Mouse (Mus musculus): ENCODE measurements around the gene E330017A01Rik. TPM values are rescaled to one million over a fixed set of nuclear protein-coding genes. Genes with fewer than 3 reads are reported as not detected.

E330017A01Rik gene
- polyA plus RNA-seq, 1 experiment from 2014 or later: not detected

- Histone ChIP-seq H3K27me3 (ENCODE audit: control insufficient read depth, insufficient read depth, low read length) (no peaks in the 10 kb centered on the region), H3K4me3 (ENCODE audit: low read depth, low read length) (no peak overlapping the region), H3K9ac (ENCODE audit: low read length) (no peak overlapping the region), H3K27ac (replicated peaks; ENCODE audit: low read depth, low read length) (no peak overlapping the region), H3K9me3 (ENCODE audit: control insufficient read depth, low read length) (no peaks in the 10 kb centered on the region), H3K4me2 (ENCODE audit: low read depth, severe bottlenecking) (no peak overlapping the region), H3K36me3 (ENCODE audit: control insufficient read depth, insufficient read depth, low read length) (no peaks in the 10 kb centered on the region), H3K4me1 (ENCODE audit: control insufficient read depth, insufficient read depth, low read length) (no peaks in the 10 kb centered on the region)
- DNase-seq (ENCODE audit: low spot score) (no peak), ATAC-seq (ENCODE audit: insufficient number of reproducible peaks, low FRiP score, low TSS enrichment, low read depth) (no peak)
- 91% methylated on average over 2 of the region's 2 CpGs for WGBS
Measured at GRCm38 (mm10) chr16:58603831-58604230, 34.7 kb downstream of the E330017A01Rik start.

- Histone ChIP-seq H3K4me2 (ENCODE audit: low read depth, severe bottlenecking) (no peak overlapping the region), H3K27ac (replicated peaks; ENCODE audit: low read depth, low read length) (no peak overlapping the region), H3K4me3 (ENCODE audit: low read depth, low read length) (no peak overlapping the region), H3K36me3 (ENCODE audit: control insufficient read depth, insufficient read depth, low read length) (no peaks in the 10 kb centered on the region), H3K4me1 (ENCODE audit: control insufficient read depth, insufficient read depth, low read length) (no peaks in the 10 kb centered on the region), H3K9me3 (ENCODE audit: control insufficient read depth, low read length) (no peaks in the 10 kb centered on the region), H3K9ac (ENCODE audit: low read length) (no peak overlapping the region), H3K27me3 (ENCODE audit: control insufficient read depth, insufficient read depth, low read length) (no peaks in the 10 kb centered on the region)
- ATAC-seq (ENCODE audit: insufficient number of reproducible peaks, low FRiP score, low TSS enrichment, low read depth): no peak
- 93% methylated on average over 6 of the region's 6 CpGs for WGBS
- DNase-seq (ENCODE audit: low spot score): no peak
Measured at GRCm38 (mm10) chr16:58600846-58601245, 37.7 kb downstream of the E330017A01Rik start.

- WGBS: 79% methylated on average over 3 of the region's 3 CpGs
- H3K9me3 ChIP-seq (ENCODE audit: control insufficient read depth, low read length): no peaks in the 10 kb centered on the region
- no peak for ATAC-seq (ENCODE audit: insufficient number of reproducible peaks, low FRiP score, low TSS enrichment, low read depth)
- H3K27me3 ChIP-seq (ENCODE audit: control insufficient read depth, insufficient read depth, low read length): no peaks in the 10 kb centered on the region
- no peak for DNase-seq (ENCODE audit: low spot score)
- no peak overlapping the region for H3K27ac ChIP-seq (replicated peaks; ENCODE audit: low read depth, low read length)
- H3K9ac ChIP-seq (ENCODE audit: low read length): no peak overlapping the region
- H3K4me1 ChIP-seq (ENCODE audit: control insufficient read depth, insufficient read depth, low read length): no peaks in the 10 kb centered on the region
- H3K36me3 ChIP-seq (ENCODE audit: control insufficient read depth, insufficient read depth, low read length): no peaks in the 10 kb centered on the region
- H3K4me3 ChIP-seq (ENCODE audit: low read depth, low read length): no peak overlapping the region
- no peak overlapping the region for H3K4me2 ChIP-seq (ENCODE audit: low read depth, severe bottlenecking)
Measured at GRCm38 (mm10) chr16:58591299-58591698, 47.2 kb downstream of the E330017A01Rik start.

- no peaks in the 10 kb centered on the region for H3K27me3 ChIP-seq (ENCODE audit: control insufficient read depth, insufficient read depth, low read length)
- H3K27ac ChIP-seq (replicated peaks; ENCODE audit: low read depth, low read length): no peak overlapping the region
- no peaks in the 10 kb centered on the region for H3K36me3 ChIP-seq (ENCODE audit: control insufficient read depth, insufficient read depth, low read length)
- H3K9me3 ChIP-seq (ENCODE audit: control insufficient read depth, low read length): no peaks in the 10 kb centered on the region
- no peak overlapping the region for H3K4me3 ChIP-seq (ENCODE audit: low read depth, low read length)
- ATAC-seq (ENCODE audit: insufficient number of reproducible peaks, low FRiP score, low TSS enrichment, low read depth) (no peak), DNase-seq (ENCODE audit: low spot score) (no peak)
- no peak overlapping the region for H3K4me2 ChIP-seq (ENCODE audit: low read depth, severe bottlenecking)
- no peaks in the 10 kb centered on the region for H3K4me1 ChIP-seq (ENCODE audit: control insufficient read depth, insufficient read depth, low read length)
- H3K9ac ChIP-seq (ENCODE audit: low read length): no peak overlapping the region
Measured at GRCm38 (mm10) chr16:58589444-58589843, 49.1 kb downstream of the E330017A01Rik start.

Other genes starting within 250 kb of the E330017A01Rik start
- 10.2 and 13.9 TPM in 2 replicates for gene Dcbld2, start 230.3 kb downstream of the E330017A01Rik start, polyA plus RNA-seq (2014; fragmentation: Nextera tagmentation; extraction: Ambion mirVana)
- 9.7 and 14.0 TPM in 2 replicates for gene St3gal6, start 114.5 kb downstream of the E330017A01Rik start, polyA plus RNA-seq (2014; fragmentation: Nextera tagmentation; extraction: Ambion mirVana)
- gene Gm813, start 21.8 kb downstream of the E330017A01Rik start, polyA plus RNA-seq (2014; fragmentation: Nextera tagmentation; extraction: Ambion mirVana): not detected in 2 replicates
- 21.9 and 23.5 TPM in 2 replicates for gene Cpox, start 31.6 kb upstream of the E330017A01Rik start, polyA plus RNA-seq (2014; fragmentation: Nextera tagmentation; extraction: Ambion mirVana)
- gene Gpr15, start 80.3 kb upstream of the E330017A01Rik start, polyA plus RNA-seq (2014; fragmentation: Nextera tagmentation; extraction: Ambion mirVana): not detected in 2 replicates
- 126 and 129 TPM in 2 replicates for gene Cldnd1, start 89.2 kb upstream of the E330017A01Rik start, polyA plus RNA-seq (2014; fragmentation: Nextera tagmentation; extraction: Ambion mirVana)
- not detected in 2 replicates for gene Olfr172, start 124.4 kb upstream of the E330017A01Rik start, polyA plus RNA-seq (2014; fragmentation: Nextera tagmentation; extraction: Ambion mirVana)
- not detected in 2 replicates for gene Olfr173, start 161.5 kb upstream of the E330017A01Rik start, polyA plus RNA-seq (2014; fragmentation: Nextera tagmentation; extraction: Ambion mirVana)
- not detected in 2 replicates for gene Olfr175-ps1, start 188.0 kb upstream of the E330017A01Rik start, polyA plus RNA-seq (2014; fragmentation: Nextera tagmentation; extraction: Ambion mirVana)
- gene Olfr177, start 236.0 kb upstream of the E330017A01Rik start, polyA plus RNA-seq (2014; fragmentation: Nextera tagmentation; extraction: Ambion mirVana): not detected in 2 replicates

Measured in limb, embryonic 11.5 days (tissue).